In genomic region chr1:192744880-192745239, GRCm38 (mm10) we compare ENCODE assay signal across 16 mouse cellular contexts. TPM values are rescaled to one million over a fixed set of nuclear protein-coding genes. Genes with fewer than 3 reads are reported as not detected.
DNase-seq lines count a peak whose midpoint lies in the region; ATAC-seq and TF ChIP-seq lines count a peak whose summit lies in the region.
"Had no signal": no experiment of that assay in that cellular context is flagged by ENCODE, and none has a peak within 500 bp of the region (broad histone marks: within the 10 kb centered on the region; RNA-seq: fewer than 3 reads in every experiment).

No protein-coding gene starts in this region.

- intact Hi-C loops in gastrocnemius, adult 2 months (cut with DNase I): no loop called here

- peak overlapping the region; percentile 67; the same call in 1 of the 2 replicates for H3K27ac ChIP-seq in liver, postnatal 0 days (ENCODE audit: low read depth)
- no peak overlapping the region for H3K27ac ChIP-seq in limb, embryonic 13.5 days
- no peak overlapping the region for H3K27ac ChIP-seq in gastrocnemius, adult 2 months
- H3K27ac ChIP-seq: embryonic facial prominence, embryonic 15.5 days; forebrain, embryonic 15.5 days; hindbrain, embryonic 12.5 days had no signal

- no peaks in the 10 kb centered on the region for H3K79me2 ChIP-seq in myocyte (ENCODE audit: control insufficient read depth, insufficient read depth)

- no peak for TF ChIP-seq POLR2A in myocyte (IDR thresholded peaks at IDR 0.05; ENCODE audit: insufficient read length, low read depth)

- no peaks in the 10 kb centered on the region for H3K36me3 ChIP-seq in liver, postnatal 0 days (replicated peaks; ENCODE audit: insufficient read depth, low read length)
- peaks cover 10% of the 10 kb centered on the region for H3K36me3 ChIP-seq in limb, embryonic 13.5 days
- no peaks in the 10 kb centered on the region for H3K36me3 ChIP-seq in myocyte (ENCODE audit: control insufficient read depth, insufficient read depth)
- H3K36me3 ChIP-seq: embryonic facial prominence, embryonic 15.5 days; forebrain, embryonic 15.5 days; heart, embryonic 10.5 days had no signal

- DNase-seq in liver, postnatal 0 days: no peak
- DNase-seq in liver: no peak
- peak; percentile 92 for DNase-seq in gonadal fat pad, adult 2 months (ENCODE audit: low read depth)
- DNase-seq in gastrocnemius, adult 2 months: no peak
- DNase-seq in layer of hippocampus, postnatal 10 days (ENCODE audit: low spot score in 2 of 2): no peak
- DNase-seq: cerebellum, adult 11 months; cerebellum, adult 8-10 months; gastrocnemius, postnatal 25 days had no signal

- 58% methylated on average over 3 of the region's 3 CpGs for WGBS in liver, postnatal 0 days (ENCODE audit: insufficient replicate concordance)
- 40% methylated on average over 3 of the region's 3 CpGs for WGBS in limb, embryonic 13.5 days

- no peak overlapping the region for H3ac ChIP-seq in myocyte (ENCODE audit: control insufficient read depth, insufficient read length)

- H3K9ac ChIP-seq in liver, postnatal 0 days (replicated peaks): no peak overlapping the region
- H3K9ac ChIP-seq in limb, embryonic 13.5 days: no peak overlapping the region
- H3K9ac ChIP-seq: embryonic facial prominence, embryonic 15.5 days; forebrain, embryonic 15.5 days; hindbrain, embryonic 12.5 days had no signal

- H3K4me3 ChIP-seq in liver, postnatal 0 days (ENCODE audit: low read depth, low read length): no peak overlapping the region
- no peak overlapping the region for H3K4me3 ChIP-seq in limb, embryonic 13.5 days
- no peak overlapping the region for H3K4me3 ChIP-seq in myocyte
- no peak overlapping the region for H3K4me3 ChIP-seq in gastrocnemius, adult 2 months
- H3K4me3 ChIP-seq: embryonic facial prominence, embryonic 15.5 days; erythroblast, embryonic 14.5 days; forebrain, embryonic 15.5 days; heart, embryonic 10.5 days; hindbrain, embryonic 12.5 days had no signal

- H3K9me3 ChIP-seq in liver, postnatal 0 days (ENCODE audit: low read length): no peaks in the 10 kb centered on the region
- H3K9me3 ChIP-seq in limb, embryonic 13.5 days: no peaks in the 10 kb centered on the region
- H3K9me3 ChIP-seq: embryonic facial prominence, embryonic 15.5 days; forebrain, embryonic 15.5 days; heart, embryonic 10.5 days; hindbrain, embryonic 12.5 days had no signal

- no peaks in the 10 kb centered on the region for H3K27me3 ChIP-seq in liver, postnatal 0 days (ENCODE audit: insufficient read depth, low read length)
- no peaks in the 10 kb centered on the region for H3K27me3 ChIP-seq in limb, embryonic 13.5 days
- no peaks in the 10 kb centered on the region for H3K27me3 ChIP-seq in myocyte (ENCODE audit: control insufficient read depth, insufficient read depth, insufficient read length)
- H3K27me3 ChIP-seq: embryonic facial prominence, embryonic 15.5 days; forebrain, embryonic 15.5 days; hindbrain, embryonic 12.5 days had no signal

- ATAC-seq in liver, postnatal 0 days: no peak
- peak; percentile 38; the same call in 1 of the 2 replicates for ATAC-seq in limb, embryonic 13.5 days (ENCODE audit: low FRiP score, low read depth)
- ATAC-seq: forebrain, embryonic 15.5 days; hindbrain, embryonic 16.5 days had no signal

- no peak for TF ChIP-seq EP300 in liver, postnatal 0 days (IDR thresholded peaks at IDR 0.05; ENCODE audit: low read depth)

- H3K4me1 ChIP-seq in liver, postnatal 0 days (ENCODE audit: insufficient read depth): no peaks in the 10 kb centered on the region; the same call in 1 of the 2 replicates
- peaks cover 5% of the 10 kb centered on the region for H3K4me1 ChIP-seq in limb, embryonic 13.5 days
- H3K4me1 ChIP-seq: embryonic facial prominence, embryonic 15.5 days; forebrain, embryonic 15.5 days had no signal

- no peak for TF ChIP-seq CTCF in liver, postnatal 0 days (IDR thresholded peaks at IDR 0.05; ENCODE audit: low read depth)
- no peak for TF ChIP-seq CTCF in gastrocnemius, adult 2 months (IDR thresholded peaks at IDR 0.05)

- H3K4me2 ChIP-seq in liver, postnatal 0 days (ENCODE audit: low read depth, low read length): no peak overlapping the region
- no peak overlapping the region for H3K4me2 ChIP-seq in limb, embryonic 13.5 days (replicated peaks)
- no peak overlapping the region for H3K4me2 ChIP-seq in myocyte (ENCODE audit: low read depth)
- H3K4me2 ChIP-seq: embryonic facial prominence, embryonic 15.5 days; forebrain, embryonic 15.5 days; hindbrain, embryonic 12.5 days had no signal

TF ChIP-seq in myocyte, 11 proteins besides CTCF, POLR2A, EP300 and RAD21:
- no peak for TF ChIP-seq E2F4 (IDR thresholded peaks at IDR 0.05; ENCODE audit: insufficient read depth)
- TF ChIP-seq CEBPB (IDR thresholded peaks at IDR 0.05; ENCODE audit: insufficient read depth, poor library complexity, severe bottlenecking): peak; percentile 31; the same call in 1 of the 2 replicates

RNA-seq across cellular contexts. Expression of gene Hhat, which starts 26.2 kb away (rescaled TPM):
- polyA plus RNA-seq in liver, postnatal 0 days (2015; fragmentation: Nextera tagmentation; extraction: Ambion mirVana): 0.76 and 1.1 TPM in 2 replicates
- polyA plus RNA-seq in gonadal fat pad, adult 2 months (2012; rRNA removed): 6.0 and 6.8 TPM in 2 replicates
- 10.3 and 10.6 TPM in 2 replicates for polyA plus RNA-seq in limb, embryonic 13.5 days (2015; fragmentation: Nextera tagmentation; extraction: Ambion mirVana)
- 4.4 TPM for polyA plus RNA-seq in myocyte (2012; fragmentation: generic; extraction: Trizol)
- under 1 TPM; 0.59 to 0.69 TPM for total RNA-seq in gastrocnemius, adult 2 months (2021)
- 1 to 10 TPM; 2.0 to 2.8 TPM for total RNA-seq in layer of hippocampus, postnatal 10 days (2021)
- polyA plus RNA-seq: erythroblast, embryonic 14.5 days had no signal
